Mouse (Mus musculus) urinary bladder, postnatal 14 days (tissue): ENCODE results near the gene Stac3.

Source experiments
- DNase-seq: peaks from one replicate; pipeline ENCODE4 v3.0.0; 2021; ENCODE audit warnings: low spot score

The Stac3 gene

DNA sequence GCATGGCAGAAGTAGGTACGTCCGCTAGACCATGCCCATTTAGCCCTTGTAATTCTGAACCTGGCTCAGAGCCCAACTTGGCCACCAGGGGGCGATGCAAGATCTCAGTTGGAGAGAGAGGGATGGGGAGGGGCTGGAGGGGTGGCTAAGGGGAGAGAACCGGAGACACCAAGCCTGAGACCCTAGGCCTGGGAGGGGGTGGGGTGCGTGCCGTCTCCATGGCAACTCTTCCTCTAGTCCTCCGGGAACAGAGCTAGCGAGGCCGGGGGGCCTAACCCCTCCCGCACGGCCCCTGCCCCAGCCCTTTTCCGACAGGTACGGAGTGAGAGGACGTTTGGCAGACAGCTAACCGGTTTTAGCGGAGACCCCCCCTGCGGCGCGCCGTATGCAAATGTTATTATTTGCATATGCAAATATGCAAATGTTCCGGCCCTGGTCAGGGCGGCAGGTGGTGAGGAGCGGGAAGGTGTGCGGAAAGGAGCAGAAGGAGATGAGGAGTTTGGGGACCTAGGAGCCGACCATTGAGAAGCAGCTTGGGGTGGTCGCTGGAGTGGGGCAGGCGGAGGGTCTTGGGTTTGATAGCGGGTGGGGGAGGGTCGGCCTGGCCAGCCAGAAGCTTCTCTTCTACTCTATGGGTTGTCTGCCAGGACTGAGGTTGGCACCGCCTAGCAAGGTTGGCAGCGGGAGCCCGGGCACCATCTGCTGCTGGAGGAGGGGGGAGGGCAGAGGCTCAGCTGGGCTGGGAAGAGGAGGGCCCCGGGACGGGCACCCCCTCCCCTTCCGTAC lies 7.8 kb downstream of the Stac3 start:
- DNase-seq, result peak; percentile 85

DNA sequence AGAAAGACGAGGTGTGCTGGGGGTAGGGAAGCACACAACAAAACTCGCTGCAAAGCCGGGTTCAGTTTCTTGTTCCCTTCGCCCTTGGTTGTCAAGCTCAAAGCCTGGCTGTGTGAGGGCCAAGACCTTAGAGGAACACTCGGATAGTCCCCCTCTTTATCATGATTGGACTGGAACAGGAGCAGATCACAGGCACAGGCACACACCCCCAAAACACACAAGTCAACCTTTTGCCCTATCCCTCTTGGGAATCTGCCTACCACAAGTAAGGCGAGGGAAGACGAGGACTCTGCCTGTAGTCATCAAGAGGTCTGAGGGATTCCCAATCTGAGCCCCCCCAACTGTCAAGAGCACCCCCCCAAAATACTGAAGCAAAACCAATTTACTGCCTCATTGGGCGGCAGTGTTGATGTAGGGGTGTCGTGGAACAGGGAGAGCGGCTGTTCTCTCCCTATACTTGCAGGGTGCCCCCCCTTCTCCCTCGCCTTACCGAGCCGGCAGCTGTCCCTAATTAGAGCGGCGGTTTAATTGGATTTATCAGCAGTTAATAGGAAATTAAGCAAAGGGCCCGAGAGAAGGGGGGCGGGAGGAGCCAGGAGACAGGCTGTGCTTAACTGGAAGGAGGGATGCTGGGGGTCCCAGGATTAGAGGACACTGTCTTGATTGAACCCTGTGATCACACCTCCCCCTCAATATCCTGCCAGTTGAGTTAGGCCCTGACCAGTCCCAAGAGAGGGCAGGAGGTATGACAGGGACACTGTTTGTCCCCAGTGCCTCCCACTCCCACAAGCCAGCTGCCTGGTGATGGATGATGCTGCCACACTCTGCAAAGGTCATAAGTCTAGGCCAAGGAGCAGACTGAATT lies 8.6 kb downstream of the Stac3 start:
- no peak for DNase-seq

DNA sequence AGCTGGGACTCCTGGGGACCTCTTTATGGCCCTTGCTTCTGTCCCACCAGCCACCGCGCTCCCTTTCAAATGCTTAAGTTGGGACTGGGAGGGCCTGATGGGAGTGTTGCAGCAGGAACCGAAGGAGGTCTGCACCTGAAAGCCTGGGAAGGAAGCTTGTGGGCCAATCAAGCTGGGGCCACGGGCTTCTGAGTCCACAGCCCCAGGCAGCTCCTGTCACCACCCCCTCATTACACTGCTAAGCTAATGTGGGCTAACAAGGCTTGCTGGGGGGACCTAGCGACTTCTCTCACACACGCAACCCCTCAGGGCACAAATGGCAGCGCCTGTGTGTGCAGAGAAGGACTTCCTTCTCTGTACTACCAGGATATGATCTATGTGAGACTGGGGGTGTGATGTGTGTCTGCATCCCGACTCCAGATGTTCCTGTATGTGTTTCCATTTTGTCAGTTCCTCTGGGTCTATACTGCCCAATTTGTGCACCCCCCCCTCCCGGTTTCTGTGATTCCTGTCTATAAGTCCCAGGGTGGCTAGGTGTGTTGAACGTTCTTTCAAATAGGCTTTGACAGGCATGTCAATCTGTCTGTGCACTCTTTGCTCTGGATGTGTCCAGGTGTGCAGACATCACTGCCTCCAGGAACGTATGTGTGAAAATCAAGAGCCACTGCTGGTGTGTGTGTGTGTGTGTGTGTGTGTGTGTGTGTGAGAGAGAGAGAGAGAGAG lies 9.6 kb downstream of the Stac3 start:
- DNase-seq, result no peak

DNA sequence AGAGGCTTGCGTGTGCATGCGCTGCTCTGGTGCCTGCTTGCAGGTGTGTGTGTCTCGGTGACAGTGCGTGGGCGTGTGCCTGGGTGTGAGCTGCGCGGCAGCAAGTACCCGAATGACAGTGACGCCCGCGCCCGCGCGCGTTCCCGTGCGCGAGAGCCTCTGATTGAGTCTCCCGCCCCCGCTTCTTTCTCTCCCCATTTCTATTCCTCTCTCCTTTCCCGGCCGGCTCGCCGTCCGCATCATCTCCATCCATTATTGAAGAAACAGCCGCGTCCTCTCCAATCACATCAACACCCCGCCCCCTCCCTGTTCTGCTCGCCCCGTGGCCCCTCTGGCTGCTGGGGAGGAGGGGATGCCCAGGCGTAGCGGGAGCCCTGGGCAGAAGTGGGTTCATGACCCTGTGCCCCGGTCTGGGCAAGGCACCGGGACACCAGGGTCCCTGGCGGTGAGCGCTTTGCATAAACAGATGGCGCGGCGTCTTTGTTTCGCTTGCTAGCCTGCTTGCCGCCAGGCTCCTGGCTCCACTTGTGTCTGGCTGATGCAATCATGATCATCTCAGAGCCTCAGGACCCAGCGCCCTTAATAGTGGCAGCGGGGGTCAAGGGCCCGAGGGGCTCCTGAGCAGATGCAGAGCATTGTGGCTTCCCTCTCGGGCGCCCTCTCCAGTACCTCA lies 10.3 kb downstream of the Stac3 start:
- peak; percentile 38 for DNase-seq

DNA sequence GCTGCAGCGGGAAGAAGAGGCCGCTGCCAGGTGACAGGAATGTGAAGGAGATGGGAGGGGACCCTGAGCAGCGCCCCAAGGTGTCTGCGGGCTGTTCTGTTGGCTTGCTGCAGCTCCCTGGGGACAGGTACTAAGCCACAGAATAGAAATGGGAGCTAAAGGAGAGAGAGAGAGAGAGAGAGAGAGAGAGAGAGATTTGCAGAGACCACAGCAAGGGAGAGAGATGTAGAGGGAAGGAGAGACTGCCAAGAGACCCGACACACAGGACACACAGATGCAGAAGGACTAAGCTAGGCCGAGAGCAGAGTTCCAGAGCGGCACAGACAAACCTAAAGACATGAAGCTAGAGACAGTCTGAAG lies 10.8 kb downstream of the Stac3 start:
- no peak for DNase-seq

DNA sequence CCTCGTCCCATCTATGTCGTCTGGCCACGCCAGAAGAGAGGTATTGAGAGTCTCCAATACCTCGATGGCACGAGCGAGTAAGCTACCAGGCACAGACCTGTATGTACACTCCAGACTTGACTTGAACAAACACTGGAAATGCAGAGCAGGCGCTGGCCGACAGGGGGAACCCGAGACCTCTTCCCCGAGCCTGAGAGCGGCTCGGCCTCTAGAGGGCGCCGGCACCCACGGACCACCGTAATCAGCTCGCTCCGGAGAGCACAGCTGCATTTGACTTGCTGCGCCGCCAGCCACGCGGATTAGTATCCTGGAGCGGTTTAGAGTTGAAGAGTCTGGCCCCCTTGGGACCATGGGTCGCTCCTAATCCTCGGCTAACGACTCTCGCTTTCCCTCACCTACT lies 11.3 kb downstream of the Stac3 start:
- DNase-seq, result peak; percentile 94

DNA sequence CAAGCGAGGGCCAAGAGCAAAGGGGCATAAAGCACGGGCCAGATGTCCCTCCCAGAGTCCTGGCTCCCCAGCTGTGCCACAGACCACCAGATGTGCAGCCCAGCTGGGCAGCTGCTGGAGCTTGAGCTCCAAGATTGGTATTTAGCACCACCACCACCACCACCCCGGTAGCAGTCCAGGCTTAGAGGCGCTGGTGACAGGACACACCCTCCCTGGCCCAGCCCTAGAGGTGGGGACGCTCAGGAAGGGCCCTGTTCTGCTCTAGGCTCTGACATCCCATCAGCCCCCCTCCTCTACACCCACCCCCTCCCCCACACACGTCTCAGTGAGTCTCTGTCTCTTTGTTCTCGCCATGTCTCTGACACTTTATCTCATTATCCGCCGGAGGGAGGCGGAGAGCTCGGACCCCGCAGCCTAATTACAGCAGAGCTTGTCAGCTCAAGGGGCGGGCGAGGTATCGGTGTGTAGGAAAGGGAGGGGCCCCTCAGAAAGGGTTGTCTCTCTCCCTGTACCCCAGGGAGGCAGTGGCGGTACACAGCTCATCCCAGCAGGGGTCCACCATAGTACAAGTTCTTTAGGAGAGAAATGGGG lies 12.1 kb downstream of the Stac3 start:
- DNase-seq, result no peak

DNA sequence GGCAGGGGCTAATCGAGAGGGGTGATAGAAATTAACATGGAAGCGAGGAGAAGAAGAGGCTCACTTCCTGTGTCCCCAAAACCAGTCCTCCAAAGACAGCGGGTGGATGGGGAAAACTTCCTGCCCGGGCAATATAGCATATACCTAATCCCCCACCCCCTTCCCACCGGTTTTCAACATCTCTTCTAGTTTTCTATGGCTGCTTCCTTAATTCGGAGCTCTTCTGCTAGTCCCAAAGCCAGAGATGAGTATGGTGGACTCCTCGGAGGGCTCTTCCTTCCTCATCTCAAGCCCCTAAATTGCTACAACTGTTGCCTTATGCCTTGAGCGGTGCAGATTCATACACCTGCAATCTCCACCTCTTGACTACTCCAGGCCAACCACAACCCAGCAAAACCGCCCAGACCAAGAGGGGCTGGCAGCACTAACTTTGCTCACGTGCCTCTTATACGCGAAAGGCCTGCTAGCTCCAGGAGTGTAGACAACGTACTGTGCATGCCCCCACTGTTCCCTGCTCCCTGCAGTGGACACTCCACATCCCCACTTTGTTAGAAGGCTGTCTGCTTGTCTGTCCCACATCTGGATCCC lies 12.7 kb downstream of the Stac3 start:
- DNase-seq, result no peak

DNA sequence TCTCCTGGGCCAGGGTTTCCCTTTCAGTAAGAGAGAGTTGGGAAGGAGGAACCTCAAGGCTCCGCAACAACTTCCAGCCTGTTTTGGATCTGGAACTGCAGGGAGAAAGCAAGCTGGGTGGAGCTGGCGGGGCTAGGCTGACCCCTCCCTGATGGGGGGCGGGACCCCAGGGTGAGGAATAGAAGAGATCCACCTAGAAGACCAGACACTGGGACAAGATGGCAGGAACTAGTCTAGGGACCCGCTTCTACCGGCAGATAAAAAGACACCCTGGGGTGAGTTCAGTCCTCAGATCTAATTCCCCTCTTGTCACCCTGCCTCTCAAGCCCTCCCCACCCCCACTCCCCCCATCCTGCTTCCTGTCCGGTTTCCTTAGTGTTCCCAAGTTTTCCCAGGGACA lies 13.3 kb downstream of the Stac3 start, which contains the start of gene Ndufa4l2:
Gene Ndufa4l2 (plus strand): TSS at position 204 of the 400 bp plus-strand sequence.
- peak; percentile 56 for DNase-seq

DNA sequence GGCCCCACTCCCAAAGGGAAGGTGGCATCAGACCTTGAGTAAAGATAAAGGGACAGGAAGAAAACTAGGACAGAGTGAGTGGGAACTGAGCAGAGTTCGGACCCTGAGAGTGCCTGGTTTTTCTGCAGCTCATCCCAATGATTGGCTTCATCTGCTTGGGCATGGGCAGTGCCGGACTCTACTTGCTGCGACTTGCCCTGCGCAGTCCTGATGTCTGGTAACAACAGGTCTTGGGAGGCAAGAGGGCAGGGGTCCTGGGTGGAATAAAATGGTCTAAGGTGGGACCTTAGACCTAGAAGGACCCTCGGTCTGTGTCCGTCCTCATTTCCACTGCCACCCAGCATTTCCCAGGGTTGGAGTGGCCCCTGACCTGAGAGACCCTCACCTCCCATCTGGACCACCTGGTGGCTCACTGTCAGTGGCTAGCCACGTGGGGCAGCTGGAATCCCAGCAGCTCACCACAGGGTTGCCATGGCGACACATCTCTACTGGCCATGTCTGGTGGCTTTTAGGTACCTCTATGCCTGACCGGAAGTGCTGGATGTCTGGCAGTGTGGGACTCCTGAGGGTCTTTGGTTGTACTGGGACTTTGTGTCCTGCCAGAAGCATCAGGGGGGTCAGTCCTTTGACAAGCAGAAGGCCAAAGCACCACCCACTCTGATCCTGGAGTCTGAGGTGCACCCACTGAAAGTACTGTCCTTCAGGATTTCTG lies 13.9 kb downstream of the Stac3 start:
- DNase-seq, result no peak

DNA sequence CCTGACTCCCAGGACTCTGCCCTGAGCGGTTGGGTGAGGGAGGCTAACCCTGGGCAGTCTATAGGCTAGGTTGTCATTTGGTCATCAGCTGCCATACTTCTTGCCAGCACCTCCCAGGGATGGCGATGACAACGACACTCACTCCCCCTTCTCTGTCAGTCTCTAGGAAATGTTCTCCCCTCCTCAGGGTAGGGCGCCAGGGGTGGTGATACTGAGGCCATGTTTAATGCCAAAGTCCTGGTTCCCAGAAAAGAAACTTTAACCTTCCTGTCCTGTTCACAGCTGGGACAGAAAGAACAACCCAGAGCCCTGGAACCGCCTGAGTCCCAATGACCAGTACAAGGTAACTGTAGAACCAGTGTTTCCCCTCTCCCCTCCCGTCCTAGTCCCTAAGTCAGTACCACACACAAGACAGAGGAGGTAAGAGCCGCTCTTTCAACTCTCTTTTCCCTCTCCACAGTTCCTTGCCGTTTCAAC lies 14.5 kb downstream of the Stac3 start:
- no peak for DNase-seq

DNA sequence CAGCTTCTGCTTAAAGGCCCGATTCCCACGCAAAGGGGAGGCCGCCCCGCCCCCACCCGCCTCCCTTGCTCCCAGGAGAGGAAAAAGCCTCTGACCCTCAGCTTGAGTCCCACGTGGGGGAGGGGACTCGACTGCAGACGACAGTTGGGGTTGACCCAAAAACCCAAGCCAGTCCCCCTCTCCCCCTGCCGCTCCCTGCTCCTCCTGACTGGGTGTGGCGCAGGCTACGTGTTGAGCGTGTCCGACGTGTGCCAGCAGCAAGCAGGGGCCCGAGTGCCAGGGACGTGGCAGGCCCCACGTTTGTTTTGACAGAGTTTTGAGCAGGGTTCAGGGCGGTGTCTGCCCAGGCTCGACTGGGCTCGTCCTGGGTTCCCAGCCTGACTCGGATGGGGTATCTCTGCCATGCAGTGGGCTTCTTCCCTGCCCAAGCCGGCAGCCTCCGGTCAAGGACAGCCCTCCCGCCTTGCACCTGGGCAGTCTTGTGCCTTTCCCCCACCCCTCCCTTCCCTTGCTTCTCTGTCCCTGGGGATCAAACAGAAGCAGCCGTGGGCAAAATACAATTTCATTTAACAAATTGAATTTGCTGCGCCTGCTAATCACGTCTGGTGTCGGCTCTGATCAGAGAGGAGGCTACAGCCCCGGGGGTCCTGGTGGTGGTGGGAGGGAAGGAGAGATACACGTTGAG lies 15.2 kb downstream of the Stac3 start:
- no peak for DNase-seq

DNA sequence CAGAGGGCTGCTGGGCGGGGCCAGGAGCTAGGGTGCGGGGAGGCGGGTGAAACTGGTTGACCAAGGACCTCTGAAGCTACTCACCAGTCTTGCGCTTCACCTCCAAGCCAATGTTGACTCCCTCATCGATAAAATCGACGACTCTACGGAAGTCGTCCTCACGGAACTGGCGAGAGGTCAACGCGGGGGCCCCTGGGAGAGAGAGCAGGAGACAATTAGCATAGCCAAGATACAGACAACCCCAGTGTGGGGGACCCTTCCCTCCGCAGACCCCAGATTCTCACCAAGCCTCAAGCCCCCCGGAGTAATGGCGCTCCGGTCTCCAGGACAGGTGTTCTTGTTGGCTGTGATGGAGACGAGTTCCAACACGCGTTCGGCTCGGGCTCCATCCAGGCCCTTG lies 16.5 kb downstream of the Stac3 start:
- no peak for DNase-seq

DNA sequence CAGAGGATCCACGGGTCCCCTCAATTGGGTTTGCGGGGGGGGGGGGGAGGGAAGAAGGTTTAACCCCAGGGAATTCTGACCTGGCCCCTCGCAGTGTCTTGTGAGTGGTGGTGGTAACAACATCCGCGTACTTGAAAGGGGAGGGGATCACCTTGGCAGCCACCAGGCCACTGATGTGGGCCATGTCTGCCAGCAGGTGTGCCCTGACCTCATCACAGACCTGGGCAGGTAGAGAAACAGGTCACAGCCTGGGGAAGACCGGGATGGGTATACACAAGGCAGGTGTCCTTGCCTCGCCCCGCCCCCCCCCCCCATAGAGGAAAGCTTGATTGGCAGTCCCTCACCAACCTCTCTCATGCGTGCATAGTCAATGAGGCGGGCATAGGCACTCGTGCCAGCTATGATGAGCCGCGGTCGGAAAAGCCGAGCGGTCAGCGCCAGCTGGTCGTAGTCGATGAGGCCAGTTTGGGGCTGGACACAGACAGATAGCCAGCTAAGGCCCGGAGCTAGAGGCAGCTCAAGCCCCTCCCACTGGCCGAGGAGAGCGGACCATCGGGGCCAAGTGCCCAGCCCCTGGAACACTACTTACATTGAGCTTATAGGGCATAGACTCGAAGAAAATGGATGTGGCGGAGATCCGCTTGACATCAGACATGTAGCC lies 17.7 kb downstream of the Stac3 start:
- no peak for DNase-seq

DNA sequence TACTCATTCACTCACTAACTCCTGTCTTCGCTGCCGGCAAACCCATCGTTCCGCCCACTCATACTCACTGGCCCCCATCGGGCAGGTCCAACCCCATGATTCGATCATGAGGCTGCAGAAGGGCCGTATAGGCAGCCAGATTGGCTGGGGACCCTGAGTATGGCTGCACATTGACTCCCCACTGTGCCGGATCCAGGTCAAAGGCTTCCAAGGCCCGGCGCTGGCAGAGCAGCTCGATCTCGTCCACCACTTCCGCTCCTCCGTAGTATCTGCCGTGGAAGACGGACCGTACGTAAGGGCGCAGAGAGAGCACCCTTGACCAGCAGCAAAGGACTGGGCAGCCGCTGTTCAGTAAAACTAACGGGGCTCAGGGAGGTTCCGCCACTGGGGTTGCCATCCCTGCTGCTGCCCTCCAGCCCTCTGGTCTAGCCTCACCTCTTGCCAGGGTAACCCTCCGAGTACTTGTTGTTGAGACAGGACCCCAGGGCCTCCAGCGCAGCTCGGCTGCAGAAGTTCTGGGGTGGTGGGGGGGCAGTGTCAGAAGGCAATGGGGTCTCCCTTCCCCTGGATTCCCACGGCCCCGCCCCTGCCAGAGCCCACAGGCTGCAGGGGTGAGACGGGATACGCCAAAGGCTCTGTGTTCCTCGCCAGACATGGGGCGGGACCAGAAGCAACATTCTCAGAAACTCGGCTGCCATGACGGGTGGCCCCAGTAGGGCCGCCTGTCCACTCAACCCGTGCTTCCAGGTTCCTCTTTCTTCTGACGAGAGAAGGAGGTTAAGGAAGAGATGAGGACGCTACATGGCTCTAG lies 18.6 kb downstream of the Stac3 start:
- DNase-seq, result no peak

DNA sequence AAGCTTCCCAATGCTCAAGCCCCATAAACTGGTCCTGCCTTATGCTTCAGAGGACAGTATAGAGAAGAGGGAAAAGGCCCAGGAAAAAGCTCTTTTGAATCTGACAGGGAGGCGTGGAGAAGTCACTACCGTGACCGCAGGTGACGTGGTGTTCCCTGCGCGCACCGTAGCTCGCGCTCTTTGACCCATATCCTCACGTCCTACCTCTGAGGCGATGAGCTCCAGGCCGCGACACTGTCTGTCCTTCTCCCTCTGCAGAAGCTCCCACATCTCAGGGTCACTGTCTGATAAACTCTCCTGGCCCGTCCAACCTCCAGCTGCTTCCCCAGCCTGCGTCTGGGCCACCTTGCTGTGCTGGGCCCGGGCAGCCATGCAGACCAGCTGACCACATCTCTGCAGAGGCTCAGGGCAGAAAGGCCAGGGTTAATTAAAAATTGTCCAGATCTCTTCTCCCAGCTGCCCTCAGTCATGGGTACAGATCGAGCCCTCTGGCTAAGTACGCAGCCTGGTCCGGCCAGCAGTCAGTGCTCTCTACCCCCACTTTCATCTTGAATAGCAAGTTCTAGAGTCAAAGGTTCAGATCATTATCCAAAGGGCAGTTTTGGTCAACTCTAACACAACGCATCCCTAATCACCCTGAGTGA lies 19.4 kb downstream of the Stac3 start:
- DNase-seq, result no peak

DNA sequence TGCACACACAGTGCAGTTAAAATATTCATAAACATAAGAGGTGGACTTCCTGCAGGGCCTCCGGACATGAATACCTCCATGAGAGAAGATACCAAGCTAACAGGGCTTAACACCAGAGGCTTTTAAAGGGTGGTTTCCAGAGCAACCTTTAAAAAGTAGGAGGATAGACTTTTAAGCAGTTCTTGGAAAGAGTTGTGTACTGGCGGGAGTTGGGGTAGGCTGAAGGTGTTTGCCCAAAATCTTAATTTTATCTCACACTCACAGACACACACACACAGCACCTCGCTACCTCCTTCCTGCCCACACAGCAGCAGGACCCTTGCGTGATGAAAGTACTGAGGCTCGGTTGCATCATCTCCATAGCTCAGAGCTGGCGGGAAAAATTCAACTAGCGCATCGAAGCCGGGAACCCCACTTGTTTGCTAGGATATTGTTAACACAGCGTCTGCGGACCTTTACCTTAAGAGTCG lies 20.2 kb downstream of the Stac3 start:
- DNase-seq, result no peak

DNA sequence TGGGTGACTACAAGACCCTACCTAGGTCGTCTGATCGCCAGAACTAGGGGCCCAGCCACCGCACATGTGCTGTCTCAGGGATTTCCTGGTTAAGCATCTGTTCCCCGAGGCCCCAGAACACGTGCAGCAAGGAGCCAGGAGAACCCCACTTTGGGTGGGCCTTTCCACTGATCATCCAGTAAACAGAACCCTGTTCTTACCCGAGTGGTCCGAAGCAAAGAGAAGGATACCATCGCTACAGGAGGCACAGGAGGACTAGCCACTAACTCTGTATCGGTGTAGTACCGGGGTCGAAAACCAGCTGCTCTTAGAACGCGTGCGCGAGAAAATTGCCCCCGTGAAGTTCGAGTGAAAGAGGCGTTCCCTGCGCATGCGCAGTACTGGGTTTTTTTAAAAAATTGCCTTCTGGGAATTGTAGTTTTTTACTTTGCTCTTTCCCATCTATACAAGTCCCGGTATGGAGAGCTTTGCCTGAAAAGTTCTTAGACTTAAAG lies 20.6 kb downstream of the Stac3 start, which contains the start of gene Shmt2:
Gene Shmt2 (minus strand): TSS at position 357 of the 494 bp plus-strand sequence.
- DNase-seq, result peak; percentile 82
